Mouse (Mus musculus) stomach, postnatal 0 days (tissue): ENCODE measurements around the gene Uhrf1bp1.

Source experiments
- CTCF ChIP-seq: IDR thresholded peaks from 2 replicates; pipeline ENCODE4 v1.5.1; 2016; ENCODE audit warnings: antibody characterized with exemption, low read depth, mild to moderate bottlenecking, moderate library complexity
- EP300 ChIP-seq: optimal IDR thresholded peaks from 2 replicates; pipeline ENCODE3; 2016; ENCODE audit warnings: antibody characterized with exemption

GRCm38 (mm10) chr17:27824941-27825340 is 31.3 kb upstream of the Uhrf1bp1 start:
- TF ChIP-seq CTCF = no peak
- TF ChIP-seq EP300 = no peak
